Mouse (Mus musculus) midbrain, postnatal 0 days (tissue): ENCODE data around the gene Rnf39. TPM values are rescaled to one million over a fixed set of nuclear protein-coding genes. Genes with fewer than 3 reads are reported as not detected.

Experiments used
- ATAC-seq: fragments of 200-750 bp; cut with Nextera tagmentation; 2 replicates; pipeline ENCODE4 v1.8.0; 2017; ENCODE audit warnings: moderate number of reproducible peaks, mild to moderate bottlenecking, moderate TSS enrichment, moderate library complexity; ENCODE audit not compliant: low FRiP score
- DNase-seq: peaks from one replicate; pipeline ENCODE4 v3.0.0-alpha.2; 2015; ENCODE audit warnings: low spot score
- H3K27ac ChIP-seq: fragments of 300-500 bp; sonication (generic); 2 replicates; pipeline ENCODE4 v1.5.1; 2014; ENCODE audit warnings: low read depth, mild to moderate bottlenecking, low read length, mixed read lengths
- H3K27me3 ChIP-seq: fragments of 300-500 bp; sonication (generic); 2 replicates; pipeline ENCODE4 v1.6.1; 2014; ENCODE audit warnings: low read length, control low read depth, mixed read lengths; ENCODE audit not compliant: insufficient read depth
- H3K36me3 ChIP-seq: fragments of 300-500 bp; sonication (generic); 2 replicates; pipeline ENCODE4 v1.6.1; 2014; ENCODE audit warnings: low read length, control low read depth, mixed read lengths; ENCODE audit not compliant: insufficient read depth
- H3K4me1 ChIP-seq: fragments of 300-500 bp; sonication (generic); 2 replicates; pipeline ENCODE4 v1.6.1; 2014; ENCODE audit warnings: mild to moderate bottlenecking, control low read depth, antibody characterized with exemption, low read length, mixed read lengths; ENCODE audit not compliant: insufficient read depth
- H3K4me2 ChIP-seq: fragments of 300-500 bp; sonication (generic); 2 replicates; pipeline ENCODE4 v1.6.1; 2014; ENCODE audit warnings: low read depth, mild to moderate bottlenecking, low read length, mixed read lengths; ENCODE audit not compliant: poor library complexity, severe bottlenecking
- H3K4me3 ChIP-seq: fragments of 300-500 bp; sonication (generic); 2 replicates; pipeline ENCODE4 v1.5.1; 2014; ENCODE audit warnings: low read depth, mild to moderate bottlenecking, low read length, moderate library complexity
- H3K9ac ChIP-seq: fragments of 300-500 bp; sonication (generic); replicated peaks from 2 replicates; pipeline ENCODE4 v1.6.1; 2014; ENCODE audit warnings: mild to moderate bottlenecking, low read length, moderate library complexity, mixed read lengths; ENCODE audit not compliant: poor library complexity, severe bottlenecking
- H3K9me3 ChIP-seq: fragments of 300-500 bp; sonication (generic); 2 replicates; pipeline ENCODE4 v1.6.1; 2016; ENCODE audit warnings: low read length, control low read depth
- CTCF ChIP-seq: IDR thresholded peaks from 2 replicates; pipeline ENCODE4 v1.5.1; 2016; ENCODE audit warnings: antibody characterized with exemption, mild to moderate bottlenecking
- WGBS: fragments of 180-500 bp; shearing (Covaris S2); extraction: QIAGEN DNeasy Blood & Tissue Kit; methylation state at CpG from one replicate; pipeline ENCODE4 v1.1.7; 2014; 5-methylcytosine and 5-hydroxymethylcytosine counted together
- polyA plus RNA-seq: library from polyadenylated mRNA; unstranded; fragments of >200 nt; fragmentation: Nextera tagmentation; extraction: Ambion mirVana; gene quantifications from 2 replicates; pipeline ENCODE4 v1.2.1, GENCODE M21; 2015
- total RNA-seq: library from RNA; depleted of rRNA; stranded (reverse); fragments of >200 nt; gene quantifications from 2 replicates; pipeline ENCODE4 v1.2.3, GENCODE M21; 2014

The Rnf39 gene
- total and polyA plus RNA-seq, 2 experiments from 2014 or later = 3.3 to 3.9 TPM

GRCm38 (mm10) chr17:36950981-36951947, 8.5 kb downstream of the Rnf39 start, which contains the start of gene Ppp1r11:
TSS of gene Ppp1r11 (minus strand) at chr17:36951741.
- no peaks in the 10 kb centered on the region for H3K9me3 ChIP-seq
- no peaks in the 10 kb centered on the region for H3K27me3 ChIP-seq
- peak within 1 kb of the TSS; percentile 65 for H3K9ac ChIP-seq
- 0 out of 2 replicates have a peak, but pooled peaks cover 2% of the 10 kb centered on the region for H3K4me1 ChIP-seq
- H3K27ac ChIP-seq = peak within 1 kb of the TSS; percentile 74
- DNase-seq (peak; percentile 99), ATAC-seq (peak; percentile 97)
- no peak for TF ChIP-seq CTCF
- peaks cover 8% of the 10 kb centered on the region for H3K36me3 ChIP-seq
- H3K4me2 ChIP-seq = peak within 1 kb of the TSS; percentile 77
- H3K4me3 ChIP-seq = peak within 1 kb of the TSS; percentile 51
- 2% methylated on average over 36 of the region's 36 CpGs for WGBS

GRCm38 (mm10) chr17:36952631-36953030, 9.9 kb downstream of the Rnf39 start:
- DNase-seq (no peak), ATAC-seq (no peak)
- Histone ChIP-seq H3K4me3 (no peak overlapping the region), H3K9me3 (no peaks in the 10 kb centered on the region), H3K27me3 (no peaks in the 10 kb centered on the region), H3K4me2 (no peak overlapping the region), H3K36me3 (peaks cover 8% of the 10 kb centered on the region), H3K4me1 (no peaks in the 10 kb centered on the region), H3K27ac (0 out of 2 replicates have a peak overlapping the region, but pooled peaks have one; percentile 74), H3K9ac (no peak overlapping the region)
- no peak for TF ChIP-seq CTCF
- WGBS = 98% methylated on average over 2 of the region's 2 CpGs

DNA sequence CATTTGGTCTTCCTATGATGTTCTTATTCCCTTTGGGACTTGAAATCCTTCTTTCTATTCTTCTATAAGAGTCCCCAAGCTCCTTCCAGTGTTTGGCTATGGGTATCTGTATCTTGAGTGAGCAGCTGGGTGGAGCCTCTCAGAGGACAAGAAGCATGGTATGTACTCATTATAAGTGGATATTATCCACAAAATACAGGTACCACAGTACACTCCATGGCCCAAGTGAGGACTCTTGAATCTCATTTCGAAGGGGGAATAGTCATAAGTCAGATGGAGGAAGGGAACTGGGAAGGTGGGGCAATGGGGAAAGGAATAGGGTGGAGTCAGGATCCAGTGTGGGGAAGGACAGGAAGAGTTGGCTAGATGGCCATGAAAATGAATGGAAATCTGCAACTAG, 10.3 kb downstream of the Rnf39 start:
- no peak overlapping the region for H3K27ac ChIP-seq
- H3K27me3 ChIP-seq = no peaks in the 10 kb centered on the region
- 85% methylated on average over 1 of the region's 1 CpGs for WGBS
- H3K4me3 ChIP-seq = no peak overlapping the region
- TF ChIP-seq CTCF = no peak
- ATAC-seq (no peak), DNase-seq (no peak)
- no peaks in the 10 kb centered on the region for H3K4me1 ChIP-seq
- H3K9me3 ChIP-seq = no peaks in the 10 kb centered on the region
- H3K36me3 ChIP-seq = peaks cover 8% of the 10 kb centered on the region
- H3K9ac ChIP-seq = no peak overlapping the region
- H3K4me2 ChIP-seq = no peak overlapping the region

- H3K9me3 ChIP-seq = no peaks in the 10 kb centered on the region
- H3K9ac ChIP-seq = peak within 1 kb of the TSS; percentile 79
- no peaks in the 10 kb centered on the region for H3K36me3 ChIP-seq
- H3K4me3 ChIP-seq = peak within 1 kb of the TSS; percentile 68
- ATAC-seq = peak; percentile 99
- DNase-seq = peak; percentile 100
- peak within 1 kb of the TSS; percentile 67 for H3K4me2 ChIP-seq
- no peak; the same call in 1 of the 2 replicates for TF ChIP-seq CTCF
- peaks cover 6% of the 10 kb centered on the region; the same call in 1 of the 2 replicates for H3K4me1 ChIP-seq
- under 1% methylated on average over 46 of the region's 46 CpGs for WGBS
- no peaks in the 10 kb centered on the region for H3K27me3 ChIP-seq
- peak within 1 kb of the TSS; percentile 73 for H3K27ac ChIP-seq
These were observed 15.5 kb downstream of the Rnf39 start, which contains the start of the genes Znrd1 and Znrd1as for GRCm38 (mm10) chr17:36957999-36958743. TSS of gene Znrd1 (minus strand) at chr17:36958559. TSS of gene Znrd1as (plus strand) at chr17:36958592.

DNA sequence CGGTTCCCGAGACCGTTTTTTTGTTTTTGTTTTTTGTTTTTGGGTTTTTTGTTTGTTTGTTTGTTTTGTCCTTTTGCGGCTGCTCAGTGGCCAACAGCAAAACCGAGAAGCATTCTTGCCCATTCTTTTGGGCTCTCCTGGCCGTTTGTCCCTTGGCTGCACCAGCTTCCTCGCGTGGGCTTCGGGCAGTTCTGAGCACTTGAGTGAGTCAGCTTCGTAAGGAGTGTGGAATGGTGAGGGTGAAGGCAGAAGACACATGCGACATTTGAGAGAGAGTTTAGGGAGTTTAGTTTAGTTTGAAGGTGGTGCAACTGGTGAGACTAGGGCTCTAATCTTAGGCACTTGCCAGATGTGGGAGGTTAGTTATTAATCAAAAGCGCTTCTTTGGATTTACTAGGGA, 16.2 kb downstream of the Rnf39 start:
- Histone ChIP-seq H3K36me3 (no peaks in the 10 kb centered on the region), H3K9me3 (no peaks in the 10 kb centered on the region), H3K27ac (peak overlapping the region; percentile 73; the same call in 1 of the 2 replicates), H3K27me3 (no peaks in the 10 kb centered on the region), H3K4me2 (peak overlapping the region; percentile 67), H3K4me1 (peaks cover 6% of the 10 kb centered on the region; the same call in 1 of the 2 replicates), H3K9ac (peak overlapping the region; percentile 69), H3K4me3 (peak overlapping the region; percentile 68)
- 7% methylated on average over 12 of the region's 12 CpGs for WGBS
- ATAC-seq = no peak
- no peak for TF ChIP-seq CTCF
- DNase-seq = no peak
